Mouse (Mus musculus) small intestine, adult 2 months (tissue): Measurements from ENCODE around the gene Ahcyl2. TPM values are rescaled to one million over a fixed set of nuclear protein-coding genes. Genes with fewer than 3 reads are reported as not detected.

Experiments used
- H3K27ac ChIP-seq: fragments of 200-500 bp; 2 replicates; pipeline ENCODE4 v1.5.1; 2012; ENCODE audit warnings: low read depth, low read length, control low read depth, inconsistent platforms; ENCODE audit not compliant: insufficient read depth
- H3K27me3 ChIP-seq: fragments of 200-500 bp; 2 replicates; pipeline ENCODE4 v1.6.1; 2012; ENCODE audit warnings: mild to moderate bottlenecking, moderate library complexity, low read length, inconsistent platforms; ENCODE audit not compliant: control insufficient read depth, insufficient read depth
- H3K36me3 ChIP-seq: fragments of 200-500 bp; 2 replicates; pipeline ENCODE4 v1.6.1; 2012; ENCODE audit warnings: mild to moderate bottlenecking, low read length, control low read depth, inconsistent platforms; ENCODE audit not compliant: control insufficient read depth, insufficient read depth
- H3K4me1 ChIP-seq: fragments of 200-500 bp; 2 replicates; pipeline ENCODE4 v1.6.1; 2012; ENCODE audit warnings: low read length, inconsistent platforms, mixed read lengths; ENCODE audit not compliant: control insufficient read depth, insufficient read depth, insufficient read length
- H3K4me3 ChIP-seq: fragments of 200-500 bp; 2 replicates; pipeline ENCODE4 v1.5.1; 2012; ENCODE audit warnings: low read depth, mild to moderate bottlenecking, control low read depth, inconsistent platforms, low read length, moderate library complexity
- CTCF ChIP-seq: fragments of 200-500 bp; IDR thresholded peaks from 2 replicates; pipeline ENCODE4 v1.5.1; 2012; ENCODE audit warnings: low read depth, mild to moderate bottlenecking, control low read depth, inconsistent platforms, low read length, moderate library complexity, mixed read lengths; ENCODE audit not compliant: insufficient replicate concordance, insufficient read length; ENCODE audit errors: extremely low read depth
- POLR2A ChIP-seq: fragments of 200-500 bp; IDR thresholded peaks from 2 replicates; pipeline ENCODE4 v1.6.1; 2012; ENCODE audit warnings: low read depth, mild to moderate bottlenecking, control low read depth, inconsistent platforms, low read length, moderate library complexity
- WGBS: fragments of 180-500 bp; shearing (Covaris S2); methylation state at CpG from one replicate; pipeline ENCODE4 v1.1.7; 2018; 5-methylcytosine and 5-hydroxymethylcytosine counted together
- polyA plus RNA-seq: library from polyadenylated mRNA; depleted of rRNA; stranded (reverse); fragments of >200 nt; gene quantifications from 2 replicates; pipeline ENCODE4 v1.2.3, GENCODE M21; 2012; rRNA removed

Gene Ahcyl2
- 84.6 and 110 TPM in 2 replicates for polyA plus RNA-seq

- under 1% methylated on average over 60 of the region's 61 CpGs for WGBS
- Histone ChIP-seq H3K4me1 (peaks cover 6% of the 10 kb centered on the region; the same call in 1 of the 2 replicates), H3K4me3 (peak within 1 kb of the TSS; percentile 85), H3K27me3 (no peaks in the 10 kb centered on the region), H3K27ac (peak within 1 kb of the TSS; percentile 82), H3K36me3 (no peaks in the 10 kb centered on the region)
- TF ChIP-seq CTCF, result no peak
- TF ChIP-seq POLR2A, result peak; percentile 98
Observed at GRCm38 (mm10) chr6:29767813-29768660, at the start of gene Ahcyl2. TSS of gene Ahcyl2 (plus strand) at chr6:29768011.

DNA sequence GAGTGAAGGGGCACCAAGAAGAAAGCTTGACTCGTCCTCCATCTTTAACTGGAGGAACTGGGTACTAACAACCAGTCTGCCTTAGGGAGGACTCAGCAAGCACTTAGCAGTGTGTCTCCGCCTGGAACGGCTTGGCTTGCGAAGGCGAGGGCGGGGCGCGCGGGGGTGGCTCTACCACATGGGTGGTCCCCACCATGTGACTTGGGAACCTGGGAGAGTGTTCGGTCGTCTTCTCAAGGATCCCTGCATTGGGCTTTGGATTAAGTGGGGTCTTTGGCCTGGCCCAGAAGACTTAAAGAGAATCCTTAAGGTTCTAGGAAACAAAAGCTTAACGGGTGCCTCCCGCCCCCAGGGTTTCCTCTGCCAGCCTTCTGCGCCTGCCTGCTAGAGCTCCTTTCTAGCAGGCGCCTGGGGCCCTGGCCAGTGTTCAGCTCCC lies 48.9 kb upstream of the Ahcyl2 start:
- Histone ChIP-seq H3K27me3 (no peaks in the 10 kb centered on the region), H3K4me3 (peak overlapping the region; percentile 18), H3K27ac (no peak overlapping the region), H3K36me3 (no peaks in the 10 kb centered on the region), H3K4me1 (no peaks in the 10 kb centered on the region)
- TF ChIP-seq POLR2A (no peak), CTCF (no peak)
- WGBS, result 53% methylated on average over 15 of the region's 15 CpGs

DNA sequence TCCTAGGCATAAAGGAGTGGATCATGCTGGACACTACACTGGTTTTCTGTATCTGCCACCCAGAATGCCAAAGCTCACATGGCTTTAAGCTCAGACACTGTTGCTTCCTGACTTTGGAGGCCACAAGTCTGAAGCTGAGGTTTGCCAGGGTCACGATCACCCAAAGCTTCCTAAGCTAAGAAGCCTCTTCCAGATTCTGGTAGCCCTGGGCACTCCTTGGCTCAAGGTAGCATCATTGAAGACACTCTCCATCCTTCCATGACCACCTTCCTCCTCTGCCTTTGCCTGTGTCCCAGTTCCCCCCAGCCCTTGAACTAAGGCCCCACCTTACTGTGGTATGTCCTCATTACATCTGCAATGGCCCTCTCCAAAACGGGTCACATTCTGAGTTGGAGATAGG lies 45.9 kb upstream of the Ahcyl2 start:
- TF ChIP-seq POLR2A, result no peak
- no peak for TF ChIP-seq CTCF
- no peaks in the 10 kb centered on the region for H3K36me3 ChIP-seq
- H3K4me1 ChIP-seq, result no peaks in the 10 kb centered on the region
- no peaks in the 10 kb centered on the region for H3K27me3 ChIP-seq
- no peak overlapping the region for H3K27ac ChIP-seq
- H3K4me3 ChIP-seq, result no peak overlapping the region
- WGBS, result 61% methylated on average over 2 of the region's 2 CpGs

DNA sequence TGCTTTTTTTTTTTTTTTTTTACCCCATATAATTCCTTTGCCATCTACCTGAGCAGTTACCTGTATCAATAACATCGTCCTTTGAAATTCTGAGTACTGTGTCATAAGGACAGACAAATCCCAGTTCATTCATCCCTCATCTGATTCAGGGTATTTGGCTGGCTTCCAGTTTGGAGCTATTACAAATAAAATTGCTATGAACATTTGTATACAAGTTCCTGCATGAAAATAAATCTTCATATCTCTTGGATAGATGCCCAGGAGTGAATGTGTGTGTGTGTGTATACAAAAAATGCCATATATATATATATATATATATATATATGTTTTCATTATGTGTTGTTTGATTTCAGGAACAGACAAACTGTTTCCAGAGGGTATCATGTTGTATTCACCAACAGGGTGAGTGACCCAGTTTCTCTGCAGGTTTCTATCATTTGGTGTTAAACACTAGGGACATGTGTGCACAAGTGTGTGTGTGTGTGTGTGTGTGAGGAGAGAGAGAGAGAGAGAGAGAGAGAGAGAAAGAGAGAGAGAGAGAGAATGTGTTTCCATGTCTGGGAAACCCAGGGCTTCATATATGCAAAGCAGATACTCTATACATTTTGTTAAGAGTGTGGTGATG lies 41.1 kb upstream of the Ahcyl2 start:
- no peaks in the 10 kb centered on the region for H3K27me3 ChIP-seq
- 11% methylated on average over 1 of the region's 1 CpGs for WGBS

GRCm38 (mm10) chr6:29728035-29728434 lies 39.8 kb upstream of the Ahcyl2 start:
- H3K36me3 ChIP-seq, result no peaks in the 10 kb centered on the region
- no peaks in the 10 kb centered on the region for H3K4me1 ChIP-seq
- H3K27me3 ChIP-seq, result no peaks in the 10 kb centered on the region
- H3K4me3 ChIP-seq, result no peak overlapping the region
- WGBS, result 70% methylated on average over 3 of the region's 3 CpGs
- TF ChIP-seq CTCF, result no peak
- TF ChIP-seq POLR2A, result no peak
- no peak overlapping the region for H3K27ac ChIP-seq

More for the DNA sequence above, 41.1 kb upstream of the Ahcyl2 start:
- no peak for TF ChIP-seq CTCF
- no peak for TF ChIP-seq POLR2A
- H3K27ac ChIP-seq, result no peak overlapping the region
- H3K36me3 ChIP-seq, result no peaks in the 10 kb centered on the region
- no peaks in the 10 kb centered on the region for H3K4me1 ChIP-seq
- H3K4me3 ChIP-seq, result no peak overlapping the region

DNA sequence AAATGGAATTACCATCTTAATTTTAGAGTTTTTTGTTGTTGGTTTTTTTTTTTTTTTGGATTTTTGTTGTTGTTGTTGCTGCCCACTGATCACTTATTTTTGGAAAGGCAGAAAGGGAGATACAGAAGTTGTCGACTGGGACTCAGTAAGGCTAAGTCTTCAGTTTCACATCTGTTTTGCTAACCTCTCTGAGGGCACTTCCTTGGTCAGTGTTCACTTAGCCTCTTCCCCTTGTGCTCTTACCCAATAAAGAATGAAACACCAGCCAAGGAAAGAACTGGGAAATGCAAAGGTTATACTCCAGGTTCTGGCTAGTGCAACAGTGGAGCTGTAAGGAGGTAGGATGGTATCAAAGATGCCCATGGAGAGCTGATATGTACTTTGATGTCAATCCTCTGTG lies 38.3 kb upstream of the Ahcyl2 start:
- H3K4me3 ChIP-seq, result no peak overlapping the region
- WGBS, result 71% methylated on average over 1 of the region's 1 CpGs
- H3K27ac ChIP-seq, result no peak overlapping the region
- H3K27me3 ChIP-seq, result no peaks in the 10 kb centered on the region
- no peaks in the 10 kb centered on the region for H3K4me1 ChIP-seq
- TF ChIP-seq POLR2A (no peak), CTCF (no peak)
- no peaks in the 10 kb centered on the region for H3K36me3 ChIP-seq

- Histone ChIP-seq H3K4me3 (peak within 1 kb of the TSS; percentile 89), H3K36me3 (no peaks in the 10 kb centered on the region), H3K27ac (0 out of 2 replicates have a peak within 1 kb of the TSS, but pooled peaks have one; percentile 26), H3K4me1 (peaks cover 4% of the 10 kb centered on the region; the same call in 1 of the 2 replicates), H3K27me3 (peaks cover 17% of the 10 kb centered on the region; the same call in 1 of the 2 replicates)
- TF ChIP-seq CTCF, result no peak
- TF ChIP-seq POLR2A, result 0 out of 2 replicates have a peak, but pooled peaks have one; percentile 17
- under 1% methylated on average over 29 of the region's 30 CpGs for WGBS
Observed at GRCm38 (mm10) chr6:29735336-29735688, 32.5 kb upstream of the Ahcyl2 start, which contains the start of gene Smo. TSS of gene Smo (plus strand) at chr6:29735503.
